Mouse (Mus musculus): Measurements from ENCODE around the gene Vmn1r93. TPM values are rescaled to one million over a fixed set of nuclear protein-coding genes. Genes with fewer than 3 reads are reported as not detected.
"Not testable (repeated sequence)": the region's sequence is repeated elsewhere in the genome, so short reads cannot be mapped to it uniquely, and the experiment has no call there.

Gene Vmn1r93
- polyA plus RNA-seq (2015; fragmentation: Nextera tagmentation; extraction: Ambion mirVana) = not detected in 2 replicates

GRCm38 (mm10) chr7:20138988-20139387, at the start of gene Vmn1r93:
Gene Vmn1r93 (minus strand): TSS chr7:20139088.
- not testable (repeated sequence) for DNase-seq (ENCODE audit: low spot score)

GRCm38 (mm10) chr7:20168277-20168676, 29.4 kb upstream of the Vmn1r93 start, which contains the start of gene Vmn1r94:
Gene Vmn1r94 (minus strand): TSS chr7:20168377.
- not testable (repeated sequence) for DNase-seq (ENCODE audit: low spot score)

GRCm38 (mm10) chr7:20122479-20122878, 16.4 kb downstream of the Vmn1r93 start, which contains the start of gene Gm16442:
Gene Gm16442 (minus strand): TSS chr7:20122579.
- not testable (repeated sequence) for DNase-seq (ENCODE audit: low spot score)

GRCm38 (mm10) chr7:20099380-20099779, 39.5 kb downstream of the Vmn1r93 start, which contains the start of gene Vmn1r91:
Gene Vmn1r91 (plus strand): TSS chr7:20099680.
- DNase-seq (ENCODE audit: low spot score) = not testable (repeated sequence)

Other genes with a start within 250 kb of the Vmn1r93 start
- gene Pvr, start 217.9 kb downstream of the Vmn1r93 start, polyA plus RNA-seq (2015; fragmentation: Nextera tagmentation; extraction: Ambion mirVana) = 33.7 and 52.4 TPM in 2 replicates
- 14.8 and 15.5 TPM in 2 replicates for gene Igsf23, start 188.3 kb downstream of the Vmn1r93 start, polyA plus RNA-seq (2015; fragmentation: Nextera tagmentation; extraction: Ambion mirVana)
- gene Ceacam20, start 173.7 kb downstream of the Vmn1r93 start, polyA plus RNA-seq (2015; fragmentation: Nextera tagmentation; extraction: Ambion mirVana) = 0.06 TPM in 1 of 2 replicates, not detected in the other
- gene Nlrp9b, start 147.6 kb downstream of the Vmn1r93 start, polyA plus RNA-seq (2015; fragmentation: Nextera tagmentation; extraction: Ambion mirVana) = not detected in 2 replicates
- not detected in 2 replicates for gene Vmn1r91, start 39.4 kb downstream of the Vmn1r93 start, polyA plus RNA-seq (2015; fragmentation: Nextera tagmentation; extraction: Ambion mirVana)
- gene Gm16442, start 16.5 kb downstream of the Vmn1r93 start, polyA plus RNA-seq (2015; fragmentation: Nextera tagmentation; extraction: Ambion mirVana) = not detected in 2 replicates
- not detected in 2 replicates for gene Vmn1r94, start 29.3 kb upstream of the Vmn1r93 start, polyA plus RNA-seq (2015; fragmentation: Nextera tagmentation; extraction: Ambion mirVana)
- gene Vmn1r95, start 54.6 kb upstream of the Vmn1r93 start, polyA plus RNA-seq (2015; fragmentation: Nextera tagmentation; extraction: Ambion mirVana) = not detected in 2 replicates
- not detected in 2 replicates for gene Gm6164, start 66.5 kb upstream of the Vmn1r93 start, polyA plus RNA-seq (2015; fragmentation: Nextera tagmentation; extraction: Ambion mirVana)
- not detected in 2 replicates for gene Gm4498, start 94.7 kb upstream of the Vmn1r93 start, polyA plus RNA-seq (2015; fragmentation: Nextera tagmentation; extraction: Ambion mirVana)
- gene Gm5890, start 123.7 kb upstream of the Vmn1r93 start, polyA plus RNA-seq (2015; fragmentation: Nextera tagmentation; extraction: Ambion mirVana) = not detected in 2 replicates
- gene Gm4133, start 195.0 kb upstream of the Vmn1r93 start, polyA plus RNA-seq (2015; fragmentation: Nextera tagmentation; extraction: Ambion mirVana) = not detected in 2 replicates
- gene Gm5728, start 236.3 kb upstream of the Vmn1r93 start, polyA plus RNA-seq (2015; fragmentation: Nextera tagmentation; extraction: Ambion mirVana) = not detected in 2 replicates